Mouse (Mus musculus): ENCODE data around the gene Btg1.

Btg1 gene

GRCm38 (mm10) chr10:96616001-96616708 lies 651 bp upstream of the Btg1 start:
- DNase-seq = no peak

GRCm38 (mm10) chr10:96617221-96617950 lies 580 bp downstream of the Btg1 start:
- DNase-seq = peak; percentile 67

DNA sequence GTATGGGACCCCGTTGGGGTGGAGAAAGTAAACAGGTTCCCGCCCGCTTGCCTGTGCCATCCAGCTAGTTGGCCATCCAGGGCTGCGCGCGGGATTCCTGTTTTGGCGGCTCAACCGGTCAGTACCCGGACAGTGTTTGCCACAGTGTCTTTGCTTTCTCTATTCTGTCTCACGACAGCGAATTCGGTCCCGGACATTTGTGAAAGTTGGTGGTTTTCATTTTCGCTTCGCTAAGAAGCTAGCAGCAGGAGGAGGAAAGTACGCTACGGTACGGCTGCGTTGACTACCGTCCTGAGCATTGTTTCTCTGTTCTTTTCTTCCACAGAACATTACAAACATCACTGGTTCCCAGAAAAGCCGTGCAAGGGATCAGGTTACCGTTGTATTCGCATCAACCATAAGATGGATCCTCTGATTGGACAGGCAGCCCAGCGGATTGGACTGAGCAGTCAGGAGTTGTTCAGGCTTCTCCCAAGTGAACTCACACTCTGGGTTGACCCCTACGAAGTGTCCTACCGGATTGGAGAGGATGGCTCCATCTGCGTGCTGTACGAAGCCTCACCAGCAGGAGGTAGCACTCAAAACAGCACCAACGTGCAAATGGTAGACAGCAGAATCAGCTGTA lies 1.3 kb downstream of the Btg1 start:
- peak; percentile 83 for DNase-seq

GRCm38 (mm10) chr10:96619951-96620889 lies 3.4 kb downstream of the Btg1 start:
- no peak for DNase-seq

GRCm38 (mm10) chr10:96620890-96621271 lies 4.1 kb downstream of the Btg1 start:
- DNase-seq = peak; percentile 57

DNA sequence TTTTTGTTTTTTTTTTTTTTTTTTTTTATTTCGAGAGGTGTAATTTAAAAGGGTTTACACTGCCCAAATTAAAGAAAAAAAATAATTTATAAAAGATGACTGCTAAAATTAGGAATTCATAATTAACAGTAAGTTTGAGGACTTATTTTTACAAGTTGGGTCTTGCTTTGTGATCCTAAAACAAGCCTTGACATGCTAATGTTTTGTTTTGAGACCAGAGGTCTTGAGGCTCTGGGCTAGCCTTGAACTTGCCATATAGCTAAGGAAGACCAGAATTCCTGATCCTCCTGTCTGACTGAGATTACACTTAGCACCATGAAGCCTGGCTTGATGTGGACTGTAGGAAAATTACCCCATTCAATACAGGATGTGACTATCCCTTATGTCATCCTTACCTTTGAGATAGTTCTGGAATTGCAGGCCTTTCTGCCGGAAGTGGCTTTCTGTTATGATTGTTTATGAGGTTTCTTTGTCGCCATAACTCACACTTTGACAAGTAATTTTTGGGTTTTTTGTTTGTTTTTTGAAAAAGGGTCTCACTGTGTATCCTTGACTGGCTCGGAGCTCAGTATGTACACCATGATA lies 4.6 kb downstream of the Btg1 start:
- DNase-seq = no peak

GRCm38 (mm10) chr10:96621980-96622645 lies 5.3 kb downstream of the Btg1 start:
- DNase-seq = peak; percentile 35

DNA sequence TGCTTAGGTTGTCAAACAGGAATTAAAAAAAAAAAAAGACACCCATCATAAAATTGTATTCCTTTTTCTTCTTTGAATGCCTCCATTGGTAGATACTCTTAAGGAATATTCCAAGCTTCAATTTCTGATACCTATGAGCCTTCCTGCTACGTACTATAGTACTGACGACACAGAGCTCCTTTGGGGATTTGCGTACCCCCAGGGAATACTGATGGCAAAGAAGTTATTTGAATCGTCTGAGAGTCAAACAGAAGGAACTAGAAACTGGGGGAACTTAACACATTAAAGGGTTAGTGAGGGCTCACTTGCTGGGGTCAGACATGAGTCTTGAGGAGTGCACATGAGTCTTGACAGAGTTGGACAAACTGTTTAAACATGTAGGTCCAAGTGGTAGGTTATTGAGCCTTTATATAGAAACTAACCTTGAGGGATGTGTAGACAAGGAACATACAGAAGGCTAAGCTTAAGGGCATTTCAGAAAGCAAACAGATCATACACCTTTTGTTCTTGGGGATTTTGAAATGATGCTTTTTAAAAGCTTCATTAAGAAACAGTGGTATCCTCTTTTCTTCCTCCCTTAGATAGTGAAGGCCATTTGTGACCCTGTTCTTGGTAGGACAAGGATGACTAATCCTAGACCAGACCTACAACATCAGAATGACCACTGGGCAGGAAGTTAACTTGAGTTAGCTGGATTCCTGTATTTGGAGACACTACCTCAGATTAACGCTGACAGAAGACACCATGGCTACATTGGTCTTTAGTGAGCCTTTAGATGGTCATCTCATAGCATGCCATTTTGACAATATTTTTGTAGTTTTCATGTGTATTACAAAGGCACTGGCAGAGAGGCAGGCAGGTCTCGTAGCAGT lies 6.2 kb downstream of the Btg1 start:
- no peak for DNase-seq

DNA sequence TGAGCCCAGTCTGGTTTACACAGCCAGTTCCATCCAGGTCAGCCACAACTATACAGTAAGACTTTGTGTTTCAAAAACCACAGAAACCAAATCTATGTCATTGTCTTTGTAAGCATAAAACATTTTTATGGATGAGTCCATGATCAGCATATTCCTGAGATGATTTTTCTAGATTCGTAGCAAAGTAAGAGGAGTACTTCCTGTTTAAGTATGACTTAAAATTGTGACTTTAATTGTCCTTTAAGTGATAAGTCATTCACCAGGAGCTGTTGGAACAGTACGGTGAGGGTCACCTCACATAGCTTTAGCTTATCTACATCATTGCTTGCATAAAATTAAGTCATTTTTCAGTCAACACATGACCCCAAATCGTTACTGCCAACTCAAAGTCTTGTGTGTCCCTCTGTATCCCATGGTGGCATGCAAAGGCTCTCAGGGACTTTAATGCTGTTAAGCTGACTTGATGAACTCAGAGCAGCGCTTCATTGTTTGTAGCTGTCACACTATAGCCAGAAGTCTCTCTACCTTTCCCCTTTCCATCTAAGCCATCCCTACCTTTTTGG lies 6.9 kb downstream of the Btg1 start:
- DNase-seq = no peak

DNA sequence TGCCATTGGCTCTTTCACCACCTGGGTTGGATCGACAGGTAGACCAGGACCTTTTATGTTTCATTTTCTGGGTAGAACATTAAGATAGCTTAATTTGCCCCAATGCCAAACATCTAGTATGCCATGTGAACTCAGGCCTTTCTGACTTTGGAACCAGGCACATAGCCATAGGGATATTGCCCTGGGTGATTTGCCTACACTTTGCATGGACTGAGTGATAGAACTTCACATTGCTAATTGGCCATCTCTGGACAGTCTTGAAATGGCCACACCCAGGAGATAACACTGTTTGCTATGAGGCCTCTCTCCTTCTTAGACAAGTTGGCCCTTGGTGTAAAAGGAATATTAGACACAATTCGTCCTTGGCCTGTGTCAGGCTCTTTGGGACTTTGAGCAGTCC lies 7.6 kb downstream of the Btg1 start:
- DNase-seq = no peak

DNA sequence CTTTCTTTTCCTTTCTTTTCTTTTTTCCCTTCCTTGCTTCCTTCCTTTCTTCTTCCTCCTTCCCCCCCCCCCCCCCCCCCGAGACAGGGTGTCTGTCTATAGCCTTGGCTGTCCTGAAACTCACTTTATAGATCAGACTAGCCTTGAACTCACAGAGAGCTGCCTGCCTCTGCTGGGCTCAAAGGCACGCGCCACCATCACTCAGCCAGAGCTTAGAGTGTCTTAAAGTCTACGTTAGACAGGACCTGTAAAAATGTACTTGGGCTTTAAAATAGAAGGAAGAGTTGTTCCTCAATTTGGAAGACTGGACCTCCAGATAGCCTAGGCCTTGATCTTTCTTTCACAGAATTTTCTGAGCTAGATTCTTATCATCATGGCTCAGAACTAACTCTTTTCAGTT lies 8.3 kb downstream of the Btg1 start:
- no peak for DNase-seq

DNA sequence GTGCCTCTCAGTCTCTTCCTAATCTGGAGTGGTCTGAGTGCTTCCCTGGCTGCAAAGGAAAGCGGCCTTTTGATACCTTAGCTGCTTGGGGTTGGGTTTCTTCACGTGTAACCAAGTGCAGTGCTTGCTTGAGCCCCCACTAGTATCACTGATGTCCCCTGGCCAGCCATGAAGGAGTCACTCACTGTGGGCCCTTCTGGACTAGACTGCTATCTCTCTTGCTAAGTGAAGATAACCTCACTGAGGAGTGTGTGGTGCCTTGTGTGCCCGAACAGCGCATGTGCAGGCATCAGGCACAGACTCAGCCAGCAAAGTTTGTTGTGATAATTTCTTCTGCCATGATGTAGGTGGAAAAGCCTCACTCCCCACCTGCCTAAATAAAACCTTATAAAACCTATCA lies 8.9 kb downstream of the Btg1 start:
- no peak for DNase-seq

- DNase-seq = no peak
These were observed 9.4 kb downstream of the Btg1 start for GRCm38 (mm10) chr10:96626120-96626750.

GRCm38 (mm10) chr10:96627332-96627731 lies 10.5 kb downstream of the Btg1 start:
- DNase-seq = no peak

- DNase-seq = no peak
These were observed 11.5 kb downstream of the Btg1 start for GRCm38 (mm10) chr10:96628100-96628912.

GRCm38 (mm10) chr10:96628913-96629199 lies 12.1 kb downstream of the Btg1 start:
- DNase-seq = no peak

DNA sequence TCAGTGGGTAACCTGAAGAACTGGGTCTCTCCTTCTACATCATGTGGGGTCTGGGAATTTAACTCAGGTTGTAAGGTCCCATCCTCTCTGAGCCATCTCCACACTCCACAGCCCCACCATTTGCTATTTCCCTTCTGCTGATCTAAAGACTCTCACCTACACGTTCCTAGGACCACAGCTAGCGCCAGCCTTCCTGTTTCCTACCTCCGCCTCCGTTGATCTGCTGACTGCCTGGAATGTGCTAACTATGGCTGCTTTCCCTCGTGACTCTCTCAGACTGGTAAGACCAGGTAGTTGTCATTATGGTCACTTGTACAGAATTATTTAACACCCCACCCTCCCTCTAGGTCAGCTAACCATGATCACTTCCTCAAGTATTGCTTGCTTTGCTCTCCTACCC lies 13.3 kb downstream of the Btg1 start:
- no peak for DNase-seq

- no peak for DNase-seq
These were observed 14.4 kb downstream of the Btg1 start for GRCm38 (mm10) chr10:96631066-96631711.

Data from kidney, postnatal 10 days (tissue).